Mouse (Mus musculus) liver, postnatal 0 days (tissue): ENCODE data around the gene Itch. TPM values are rescaled to one million over a fixed set of nuclear protein-coding genes. Genes with fewer than 3 reads are reported as not detected.
A peak's percentile ranks its signal among the peaks of the same experiment; 100 is the strongest.

Experiments used
- ATAC-seq: fragments of 200-750 bp; cut with Nextera tagmentation; 2 replicates; pipeline ENCODE4 v1.8.0; 2017; ENCODE audit warnings: mild to moderate bottlenecking, moderate library complexity
- DNase-seq: peaks from one replicate; pipeline ENCODE4 v3.0.0-alpha.2; 2016
- H3K27ac ChIP-seq: fragments of 300-500 bp; sonication (generic); 2 replicates; pipeline ENCODE4 v1.5.1; 2014; ENCODE audit warnings: antibody characterized with exemption, moderate library complexity, mild to moderate bottlenecking, low read depth
- H3K27me3 ChIP-seq: fragments of 300-500 bp; sonication (generic); 2 replicates; pipeline ENCODE4 v1.6.1; 2014; ENCODE audit warnings: low read length, control low read depth, mixed read lengths; ENCODE audit not compliant: insufficient read depth
- H3K36me3 ChIP-seq: fragments of 300-500 bp; sonication (generic); replicated peaks from 2 replicates; pipeline ENCODE4 v1.6.1; 2014; ENCODE audit warnings: mild to moderate bottlenecking, control low read depth, low read length, moderate library complexity, mixed read lengths; ENCODE audit not compliant: insufficient read depth
- H3K4me1 ChIP-seq: fragments of 300-500 bp; sonication (generic); 2 replicates; pipeline ENCODE4 v1.6.1; 2014; ENCODE audit warnings: antibody characterized with exemption, mild to moderate bottlenecking, control low read depth; ENCODE audit not compliant: insufficient read depth
- H3K4me2 ChIP-seq: fragments of 300-500 bp; sonication (generic); 2 replicates; pipeline ENCODE4 v1.6.1; 2014; ENCODE audit warnings: low read depth, mild to moderate bottlenecking, low read length, moderate library complexity, mixed read lengths
- H3K4me3 ChIP-seq: fragments of 300-500 bp; sonication (generic); 2 replicates; pipeline ENCODE4 v1.5.1; 2014; ENCODE audit warnings: low read depth, low read length
- H3K9ac ChIP-seq: fragments of 300-500 bp; sonication (generic); replicated peaks from 2 replicates; pipeline ENCODE4 v1.6.1; 2014; ENCODE audit warnings: mild to moderate bottlenecking, moderate library complexity
- H3K9me3 ChIP-seq: fragments of 300-500 bp; sonication (generic); 2 replicates; pipeline ENCODE4 v1.6.1; 2016; ENCODE audit warnings: mild to moderate bottlenecking, control low read depth, low read length, mixed read lengths
- CTCF ChIP-seq: sonication (generic); IDR thresholded peaks from 2 replicates; pipeline ENCODE4 v1.5.1; 2016; ENCODE audit warnings: antibody characterized with exemption, low read depth
- EP300 ChIP-seq: IDR thresholded peaks from 2 replicates; pipeline ENCODE4 v1.6.1; 2016; ENCODE audit warnings: antibody characterized with exemption, low read depth, mild to moderate bottlenecking
- WGBS: fragments of 180-500 bp; shearing (Covaris S2); extraction: QIAGEN DNeasy Blood & Tissue Kit; methylation state at CpG from one replicate; pipeline ENCODE4 v1.1.7; 2014; ENCODE audit not compliant: insufficient replicate concordance; 5-methylcytosine and 5-hydroxymethylcytosine counted together
- polyA plus RNA-seq: library from polyadenylated mRNA; unstranded; fragments of >200 nt; fragmentation: Nextera tagmentation; extraction: Ambion mirVana; gene quantifications from 2 replicates; pipeline ENCODE4 v1.2.1, GENCODE M21; 2015

Itch gene
- polyA plus RNA-seq, 1 experiment from 2014 or later = 12.7 TPM

DNA sequence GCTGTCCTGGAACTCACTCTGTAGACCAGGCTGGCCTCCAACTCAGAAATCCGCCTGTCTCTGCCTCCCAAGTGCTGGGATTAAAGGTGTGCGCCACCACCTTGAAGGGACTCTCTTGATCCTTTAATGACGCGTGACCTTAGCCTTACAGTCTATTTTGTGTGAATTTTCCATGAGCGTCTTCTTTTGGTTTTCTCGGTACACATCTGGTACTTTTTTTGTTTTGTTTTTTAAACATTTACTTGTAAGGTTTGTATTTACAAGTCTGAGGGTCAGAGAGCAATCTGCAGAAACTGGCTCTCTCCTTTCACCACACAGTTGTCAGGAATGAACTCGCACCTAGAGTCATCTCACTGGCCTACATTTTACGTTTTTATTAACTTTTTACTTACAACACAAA is 140.3 kb downstream of the Itch start:
- DNase-seq (no peak), ATAC-seq (no peak)
- H3K36me3 ChIP-seq = no peaks in the 10 kb centered on the region
- no peak overlapping the region for H3K4me3 ChIP-seq
- H3K4me1 ChIP-seq = peaks cover 7% of the 10 kb centered on the region
- H3K9me3 ChIP-seq = no peaks in the 10 kb centered on the region
- no peak overlapping the region for H3K9ac ChIP-seq
- H3K4me2 ChIP-seq = no peak overlapping the region
- H3K27me3 ChIP-seq = no peaks in the 10 kb centered on the region
- no peak overlapping the region for H3K27ac ChIP-seq
- TF ChIP-seq CTCF = no peak
- no peak for TF ChIP-seq EP300
- WGBS = 79% methylated on average over 8 of the region's 8 CpGs

DNA sequence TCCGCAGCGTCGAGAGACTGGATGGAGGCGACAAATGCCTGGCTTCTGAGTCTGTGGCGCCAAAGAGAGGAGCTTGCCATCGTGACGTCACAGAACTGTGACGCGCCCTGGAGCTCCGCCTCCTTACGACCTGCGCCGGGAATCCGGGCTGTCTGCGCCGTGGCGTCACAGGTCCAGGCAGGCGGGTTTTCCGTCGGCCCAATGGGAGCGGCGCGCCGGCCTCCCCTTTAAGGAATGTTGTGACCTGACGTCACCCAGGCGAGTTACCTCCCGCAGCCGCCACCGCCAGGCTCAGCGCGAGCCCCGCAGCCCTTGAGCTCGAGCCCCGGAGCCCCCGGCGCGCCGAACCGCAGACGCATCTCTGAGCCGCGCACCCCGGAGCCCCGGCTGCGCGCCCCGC is 142.9 kb downstream of the Itch start, which contains the start of gene Map1lc3a:
Gene Map1lc3a, plus strand, starts transcription at position 103 of the 400 bp plus-strand sequence.
- TF ChIP-seq EP300 = no peak
- no peak for TF ChIP-seq CTCF
- Histone ChIP-seq H3K4me1 (peaks cover 7% of the 10 kb centered on the region), H3K4me2 (peak within 1 kb of the TSS; percentile 85), H3K36me3 (no peaks in the 10 kb centered on the region), H3K9me3 (no peaks in the 10 kb centered on the region), H3K27ac (peak within 1 kb of the TSS; percentile 80), H3K4me3 (peak within 1 kb of the TSS; percentile 81), H3K27me3 (no peaks in the 10 kb centered on the region), H3K9ac (peak within 1 kb of the TSS; percentile 74)
- under 1% methylated on average over 47 of the region's 47 CpGs for WGBS
- ATAC-seq (peak; percentile 94), DNase-seq (peak; percentile 95)

Other genes starting within 250 kb of the Itch start
- 57.9 and 60.8 TPM in 2 replicates for gene Eif2s2, start 240.6 kb upstream of the Itch start, polyA plus RNA-seq
- 0.78 and 1.0 TPM in 2 replicates for gene Gm14226, start 115.2 kb upstream of the Itch start, polyA plus RNA-seq
- gene Ahcy, start 59.0 kb upstream of the Itch start, polyA plus RNA-seq = 224 and 247 TPM in 2 replicates
- gene Dynlrb1, start 103.0 kb downstream of the Itch start, polyA plus RNA-seq = 129 and 139 TPM in 2 replicates
- 68.0 and 83.2 TPM in 2 replicates for gene Map1lc3a, start 142.8 kb downstream of the Itch start, polyA plus RNA-seq
- 15.3 and 15.9 TPM in 2 replicates for gene Pigu, start 223.9 kb downstream of the Itch start, polyA plus RNA-seq
- 28.0 and 29.5 TPM in 2 replicates for gene Trp53inp2, start 247.6 kb downstream of the Itch start, polyA plus RNA-seq